Mouse (Mus musculus): Measurements from ENCODE around the gene Tmem26.

DNA sequence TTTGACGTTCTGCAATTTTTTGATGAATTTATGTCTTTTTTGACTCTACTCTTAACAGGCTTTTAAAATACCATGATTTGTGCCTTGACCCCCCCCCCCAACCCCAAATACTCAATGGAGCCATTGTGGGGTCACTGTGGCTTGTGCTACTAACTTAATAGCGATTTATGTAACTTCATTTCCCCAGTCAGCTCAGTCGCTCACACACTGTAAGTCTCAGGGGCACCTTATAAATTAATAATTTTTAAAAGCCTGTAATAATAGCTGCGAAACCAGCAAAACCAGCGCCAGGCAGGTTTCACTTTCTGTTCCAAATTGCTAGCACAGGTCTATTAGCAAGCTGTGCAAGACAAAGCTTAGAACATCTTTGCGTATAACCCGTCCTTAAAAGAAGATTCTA lies 76.9 kb downstream of the Tmem26 start:
- no peak for TF ChIP-seq CTCF (IDR thresholded peaks at IDR 0.05; ENCODE audit: low read depth)
- TF ChIP-seq EP300 (IDR thresholded peaks at IDR 0.05; ENCODE audit: low read depth) = no peak
